Mouse (Mus musculus) liver, embryonic 11.5 days (tissue): ENCODE measurements around the gene Gm10037. TPM values are rescaled to one million over a fixed set of nuclear protein-coding genes. Genes with fewer than 3 reads are reported as not detected.
"Not testable (repeated sequence)": the region's sequence is repeated elsewhere in the genome, so short reads cannot be mapped to it uniquely, and the experiment has no call there.

Experiments
- ATAC-seq: fragments of 200-750 bp; cut with Nextera tagmentation; replicated peaks from 2 replicates; pipeline ENCODE4 v1.8.0; 2017; ENCODE audit warnings: moderate number of reproducible peaks, mild to moderate bottlenecking, moderate TSS enrichment, moderate library complexity; ENCODE audit not compliant: low FRiP score
- DNase-seq: peaks from one replicate; pipeline ENCODE4 v3.0.0-alpha.2; 2017; ENCODE audit warnings: low spot score
- H3K27ac ChIP-seq: fragments of 300-500 bp; sonication (generic); 2 replicates; pipeline ENCODE4 v1.5.1; 2014; ENCODE audit warnings: mild to moderate bottlenecking, low read depth, low read length, control low read depth
- H3K27me3 ChIP-seq: fragments of 300-500 bp; sonication (generic); replicated peaks from 2 replicates; pipeline ENCODE4 v1.6.1; 2014; ENCODE audit warnings: low read length, mixed read lengths; ENCODE audit not compliant: control insufficient read depth, insufficient read depth
- H3K36me3 ChIP-seq: fragments of 300-500 bp; sonication (generic); 2 replicates; pipeline ENCODE4 v1.6.1; 2014; ENCODE audit warnings: mild to moderate bottlenecking, low read length, moderate library complexity, mixed read lengths; ENCODE audit not compliant: control insufficient read depth, insufficient read depth
- H3K4me1 ChIP-seq: fragments of 300-500 bp; sonication (generic); replicated peaks from 2 replicates; pipeline ENCODE4 v1.6.1; 2014; ENCODE audit warnings: low read length, mixed read lengths; ENCODE audit not compliant: control insufficient read depth, insufficient read depth
- H3K4me2 ChIP-seq: fragments of 300-500 bp; sonication (generic); 2 replicates; pipeline ENCODE4 v1.6.1; 2014; ENCODE audit warnings: mild to moderate bottlenecking, control low read depth, moderate library complexity
- H3K4me3 ChIP-seq: fragments of 300-500 bp; sonication (generic); 2 replicates; pipeline ENCODE4 v1.5.1; 2014; ENCODE audit warnings: low read depth, low read length, control low read depth
- H3K9ac ChIP-seq: fragments of 300-500 bp; sonication (generic); 2 replicates; pipeline ENCODE4 v1.6.1; 2014; ENCODE audit warnings: low read depth, low read length, control low read depth
- H3K9me3 ChIP-seq: fragments of 300-500 bp; sonication (generic); 2 replicates; pipeline ENCODE4 v1.6.1; 2016; ENCODE audit warnings: low read length, inconsistent platforms, mixed read lengths; ENCODE audit not compliant: control insufficient read depth
- WGBS: fragments of 180-500 bp; shearing (Covaris S2); extraction: QIAGEN DNeasy Blood & Tissue Kit; methylation state at CpG from one replicate; pipeline ENCODE4 v1.1.7; 2014; 5-methylcytosine and 5-hydroxymethylcytosine counted together
- polyA plus RNA-seq: library from polyadenylated mRNA; unstranded; fragments of >200 nt; fragmentation: Nextera tagmentation; extraction: Ambion mirVana; gene quantifications from 2 replicates; pipeline ENCODE4 v1.2.1, GENCODE M21; 2014

Gm10037 gene
- polyA plus RNA-seq, 1 experiment from 2014 or later, result 0.71 TPM

DNA sequence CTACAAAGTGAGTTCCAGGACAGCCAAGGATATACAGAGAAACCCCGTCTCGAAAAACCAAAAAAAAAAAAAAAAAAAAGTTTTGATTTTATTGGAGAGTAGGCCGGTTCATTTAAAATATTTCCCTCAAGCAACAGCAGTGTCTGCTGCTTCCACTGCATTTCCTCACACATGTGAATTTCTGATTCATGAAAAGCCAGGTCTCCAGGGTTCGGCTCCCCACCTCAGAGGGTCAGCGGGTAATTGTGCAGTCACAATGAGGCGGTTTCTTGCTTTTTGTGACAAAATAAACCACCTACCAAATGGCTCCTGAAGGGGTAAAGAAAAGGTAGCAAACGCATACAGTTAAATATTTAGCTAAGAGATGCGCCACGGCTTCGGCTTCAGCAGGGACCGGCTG is 32.1 kb downstream of the Gm10037 start, which contains the start of gene BC048507:
Gene BC048507 (plus strand): TSS at position 301 of the 400 bp plus-strand sequence.
- Histone ChIP-seq H3K36me3 (no peaks in the 10 kb centered on the region), H3K9ac (no peak within 1 kb of the TSS), H3K27me3 (no peaks in the 10 kb centered on the region), H3K9me3 (no peaks in the 10 kb centered on the region), H3K4me1 (no peaks in the 10 kb centered on the region), H3K4me2 (no peak within 1 kb of the TSS), H3K27ac (no peak within 1 kb of the TSS), H3K4me3 (no peak within 1 kb of the TSS)
- DNase-seq, result no peak
- no peak for ATAC-seq
- WGBS, result 77% methylated on average over 11 of the region's 11 CpGs

DNA sequence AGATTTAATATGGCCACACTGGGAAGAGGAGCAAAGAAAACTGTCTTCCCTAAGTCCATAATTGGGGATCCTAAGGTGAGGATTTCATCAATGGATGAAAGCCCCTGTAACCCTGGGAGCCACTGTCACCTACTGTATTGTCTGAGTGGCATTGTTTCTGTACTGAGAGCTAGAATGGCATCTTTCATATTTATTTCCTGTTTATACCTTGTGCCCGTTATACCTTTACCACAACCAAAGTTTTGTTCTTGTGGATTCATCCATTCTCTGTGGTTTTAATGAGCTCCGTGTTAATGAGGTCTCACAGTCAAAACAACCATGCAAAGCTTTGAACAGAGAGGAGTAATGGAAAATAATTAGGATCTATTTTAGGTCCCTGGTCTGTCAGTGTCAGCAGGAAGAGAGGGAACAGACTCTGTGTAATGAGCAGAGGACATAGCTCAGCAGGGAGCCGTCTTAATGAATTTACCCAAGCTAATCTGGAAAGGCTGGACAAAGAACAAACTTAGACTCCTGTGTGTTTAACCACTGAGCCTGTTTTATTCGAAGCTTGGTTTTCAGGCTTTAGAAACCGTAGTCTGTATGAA is 34.0 kb downstream of the Gm10037 start:
- no peak overlapping the region for H3K4me3 ChIP-seq
- H3K9ac ChIP-seq, result no peak overlapping the region
- DNase-seq (no peak), ATAC-seq (no peak)
- H3K27ac ChIP-seq, result no peak overlapping the region
- H3K36me3 ChIP-seq, result no peaks in the 10 kb centered on the region
- H3K4me1 ChIP-seq, result no peaks in the 10 kb centered on the region
- no peak overlapping the region for H3K4me2 ChIP-seq
- WGBS, result 60% methylated on average over 5 of the region's 5 CpGs
- H3K27me3 ChIP-seq, result no peaks in the 10 kb centered on the region
- no peaks in the 10 kb centered on the region for H3K9me3 ChIP-seq

DNA sequence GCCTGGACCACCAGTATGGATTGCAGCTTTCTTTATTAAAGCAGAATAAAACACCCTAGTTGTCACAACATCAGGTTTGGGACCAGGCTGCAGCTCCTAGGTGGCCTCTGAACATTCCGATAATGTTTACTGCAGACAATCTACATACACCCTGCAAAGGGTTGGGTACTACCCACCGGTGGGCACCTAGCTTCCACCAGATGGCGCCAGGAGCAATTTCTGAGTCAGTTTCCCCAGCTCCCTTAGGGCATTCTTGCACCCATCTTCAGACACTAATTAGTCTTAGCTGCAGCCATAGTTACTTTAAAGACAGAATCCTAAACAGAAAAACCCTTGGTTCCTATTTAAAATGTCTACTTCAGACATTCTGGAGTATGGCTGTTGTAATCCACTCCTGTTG is 37.0 kb downstream of the Gm10037 start:
- 34% methylated on average over 3 of the region's 3 CpGs for WGBS
- no peak overlapping the region for H3K4me2 ChIP-seq
- DNase-seq (no peak), ATAC-seq (no peak)
- H3K27me3 ChIP-seq, result no peaks in the 10 kb centered on the region
- H3K4me3 ChIP-seq, result no peak overlapping the region
- no peaks in the 10 kb centered on the region for H3K36me3 ChIP-seq
- H3K9me3 ChIP-seq, result no peaks in the 10 kb centered on the region
- H3K4me1 ChIP-seq, result no peaks in the 10 kb centered on the region
- H3K9ac ChIP-seq, result no peak overlapping the region
- H3K27ac ChIP-seq, result no peak overlapping the region

DNA sequence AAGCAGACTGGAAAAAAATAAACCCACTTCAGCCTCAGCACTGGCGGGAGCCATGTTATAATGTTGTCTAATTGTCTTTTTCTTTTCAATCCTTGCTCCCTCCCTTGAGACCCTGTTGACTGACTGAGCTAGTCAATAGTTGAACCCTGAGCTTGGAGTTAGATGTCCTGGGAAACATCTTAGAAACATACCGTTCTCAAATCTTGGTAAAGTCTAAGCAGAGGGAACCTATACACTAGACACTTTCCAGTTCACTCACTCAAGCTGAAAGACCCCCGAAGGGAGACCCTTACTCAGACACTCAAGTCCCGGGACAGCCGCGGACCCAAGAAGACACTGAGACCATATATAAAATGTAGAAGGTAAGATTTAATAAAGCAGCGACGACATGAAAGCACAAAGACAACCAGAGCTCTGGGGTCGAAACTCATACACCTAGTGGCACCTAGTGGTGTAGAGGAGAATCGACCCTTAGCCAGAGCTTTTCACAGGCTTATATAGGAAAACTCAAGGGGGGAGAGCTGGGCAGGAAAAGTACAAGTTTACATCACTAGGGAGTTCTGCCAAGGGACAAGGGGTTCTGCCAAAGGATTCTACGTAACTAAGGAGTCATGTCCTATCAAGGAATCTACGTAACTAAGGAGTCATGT is 45.3 kb downstream of the Gm10037 start:
- WGBS, result 39% methylated on average over 6 of the region's 12 CpGs

DNA sequence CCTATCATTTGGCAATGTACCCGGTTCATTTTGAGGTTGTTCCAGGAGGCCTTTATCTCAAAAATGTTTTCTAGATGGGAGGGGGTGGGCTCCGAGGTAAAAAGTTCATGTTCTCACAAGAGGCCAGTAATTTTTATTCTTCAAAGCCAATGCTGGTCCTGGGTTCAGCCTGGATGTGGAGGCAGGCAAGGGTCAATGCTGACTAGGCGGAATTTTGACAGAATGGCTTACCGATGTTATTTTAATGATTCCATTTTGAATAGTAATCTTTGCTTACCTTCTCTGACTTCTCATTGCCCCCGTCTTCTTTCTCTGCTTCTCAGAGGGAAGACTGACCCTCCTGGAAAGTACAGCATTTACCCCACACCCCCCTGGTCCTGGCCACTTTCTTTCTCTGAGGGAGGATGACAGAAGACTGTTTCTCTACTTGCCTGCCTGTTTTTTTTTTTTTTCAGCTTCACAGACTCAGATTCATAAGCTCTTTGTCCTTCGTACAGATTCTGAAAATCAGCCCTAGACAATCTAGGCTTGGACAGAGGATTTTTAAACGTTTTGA is 45.9 kb downstream of the Gm10037 start:
- Histone ChIP-seq H3K36me3 (no peaks in the 10 kb centered on the region), H3K4me3 (no peak overlapping the region), H3K9me3 (no peaks in the 10 kb centered on the region), H3K4me2 (no peak overlapping the region), H3K4me1 (no peaks in the 10 kb centered on the region), H3K27ac (no peak overlapping the region), H3K9ac (no peak overlapping the region), H3K27me3 (no peaks in the 10 kb centered on the region)
- ATAC-seq (no peak), DNase-seq (no peak)
- WGBS, result 53% methylated on average over 6 of the region's 7 CpGs

More for the DNA sequence above, 45.3 kb downstream of the Gm10037 start:
- ATAC-seq, H3K36me3 ChIP-seq, H3K27me3 ChIP-seq, H3K9ac ChIP-seq, H3K27ac ChIP-seq, H3K9me3 ChIP-seq, H3K4me3 ChIP-seq, H3K4me1 ChIP-seq, DNase-seq: not testable (repeated sequence)
- H3K4me2 ChIP-seq, result peak overlapping the region; percentile 23; the same call in 1 of the 2 replicates

DNA sequence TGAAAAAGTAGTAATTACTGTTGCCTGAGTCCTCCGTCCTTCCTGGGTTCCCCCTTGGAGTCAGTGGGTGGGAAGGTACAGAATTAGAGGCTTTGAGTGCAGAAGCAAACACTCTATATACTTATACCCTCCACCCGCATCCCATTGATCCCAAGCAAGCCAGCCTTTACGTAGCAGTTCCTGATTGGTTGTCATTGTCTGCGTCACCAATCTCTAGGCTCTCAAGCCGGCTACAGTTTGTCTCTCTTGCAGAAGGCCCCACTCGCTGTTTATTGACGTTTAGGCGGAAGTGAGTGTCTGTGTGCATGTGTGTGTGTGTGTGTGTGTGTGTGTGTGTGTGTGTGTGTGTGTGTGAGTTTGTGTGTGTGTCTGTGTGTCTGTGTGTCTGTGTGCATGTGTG is 53.1 kb downstream of the Gm10037 start:
- ATAC-seq, result no peak
- DNase-seq, result no peak

More for the DNA sequence above, 53.1 kb downstream of the Gm10037 start:
- Histone ChIP-seq H3K27me3 (no peaks in the 10 kb centered on the region), H3K4me2 (no peak overlapping the region), H3K4me1 (no peaks in the 10 kb centered on the region), H3K9me3 (peaks cover 4% of the 10 kb centered on the region; the same call in 1 of the 2 replicates), H3K9ac (no peak overlapping the region), H3K36me3 (no peaks in the 10 kb centered on the region), H3K4me3 (no peak overlapping the region), H3K27ac (no peak overlapping the region)
- WGBS, result 86% methylated on average over 8 of the region's 8 CpGs

Other genes starting within 250 kb of the Gm10037 start
- 3.0 and 3.5 TPM in 2 replicates for gene Zfp729b, start 221.4 kb upstream of the Gm10037 start, polyA plus RNA-seq
- gene Gm49345, start 193.3 kb upstream of the Gm10037 start, polyA plus RNA-seq, result not detected in 2 replicates
- gene Zfp729a, start 193.3 kb upstream of the Gm10037 start, polyA plus RNA-seq, result 1.8 and 2.3 TPM in 2 replicates
- 7.0 and 7.3 TPM in 2 replicates for gene Zfp738, start 144.0 kb upstream of the Gm10037 start, polyA plus RNA-seq
- gene Zfp65, start 101.9 kb upstream of the Gm10037 start, polyA plus RNA-seq, result 3.2 and 3.5 TPM in 2 replicates
- gene Zfp85, start 75.9 kb upstream of the Gm10037 start, polyA plus RNA-seq, result 3.2 and 3.3 TPM in 2 replicates
- 2.3 and 2.6 TPM in 2 replicates for gene Zfp493, start 51.4 kb upstream of the Gm10037 start, polyA plus RNA-seq
- gene Zfp273, start 17.4 kb upstream of the Gm10037 start, polyA plus RNA-seq, result 3.6 and 4.0 TPM in 2 replicates
- not detected in 2 replicates for gene BC048507, start 32.2 kb downstream of the Gm10037 start, polyA plus RNA-seq